Mouse (Mus musculus) testis, postnatal 14 days (tissue): ENCODE data around the gene Rims1.

Source experiments
- DNase-seq: peaks from one replicate; pipeline ENCODE4 v3.0.0; 2021; ENCODE audit warnings: low spot score

Gene Rims1

GRCm38 (mm10) chr1:22805726-22806625 lies at the start of gene Rims1:
Gene Rims1 (minus strand): TSS chr1:22805994.
- peak; percentile 17 for DNase-seq

GRCm38 (mm10) chr1:22806626-22807096 lies 867 bp upstream of the Rims1 start:
- no peak for DNase-seq

DNA sequence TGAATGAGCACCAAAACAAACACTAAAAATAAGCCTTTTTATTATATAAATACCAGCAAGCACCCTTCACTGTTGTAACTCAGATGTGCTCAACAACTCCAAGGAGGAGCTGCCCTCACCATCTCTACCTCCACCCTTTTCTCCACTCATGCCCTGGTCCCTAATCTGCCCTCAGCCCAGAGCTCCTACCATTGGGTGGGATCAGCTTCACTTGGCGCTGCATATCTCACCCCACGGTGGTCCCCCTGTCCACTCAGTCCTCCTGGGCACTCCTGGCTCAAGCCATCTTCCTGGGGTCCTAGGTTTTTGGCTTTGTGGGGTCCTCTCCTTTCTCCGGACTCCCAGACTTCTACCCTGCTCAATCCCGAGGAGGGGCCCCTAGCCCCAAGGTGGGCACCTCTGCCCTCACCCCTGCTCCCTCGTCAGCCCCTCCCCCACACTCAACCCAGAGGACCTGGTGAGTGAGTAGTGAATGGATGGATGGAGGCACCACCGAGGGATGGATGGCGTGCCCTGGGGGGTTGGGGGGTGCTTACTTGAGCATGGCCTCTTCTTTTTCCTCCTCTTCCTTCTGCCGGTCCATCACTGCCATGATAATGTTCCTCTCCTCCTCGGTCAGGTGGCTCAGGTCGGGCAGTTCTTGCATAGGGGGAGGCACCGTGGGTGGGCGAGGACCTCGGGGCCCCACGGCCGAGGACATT lies 619 bp downstream of the Rims1 start:
- DNase-seq = no peak

GRCm38 (mm10) chr1:22804148-22804885 lies 1.5 kb downstream of the Rims1 start:
- no peak for DNase-seq

GRCm38 (mm10) chr1:22803471-22803870 lies 2.3 kb downstream of the Rims1 start:
- DNase-seq = no peak

GRCm38 (mm10) chr1:22800276-22800675 lies 5.5 kb downstream of the Rims1 start:
- DNase-seq = no peak

DNA sequence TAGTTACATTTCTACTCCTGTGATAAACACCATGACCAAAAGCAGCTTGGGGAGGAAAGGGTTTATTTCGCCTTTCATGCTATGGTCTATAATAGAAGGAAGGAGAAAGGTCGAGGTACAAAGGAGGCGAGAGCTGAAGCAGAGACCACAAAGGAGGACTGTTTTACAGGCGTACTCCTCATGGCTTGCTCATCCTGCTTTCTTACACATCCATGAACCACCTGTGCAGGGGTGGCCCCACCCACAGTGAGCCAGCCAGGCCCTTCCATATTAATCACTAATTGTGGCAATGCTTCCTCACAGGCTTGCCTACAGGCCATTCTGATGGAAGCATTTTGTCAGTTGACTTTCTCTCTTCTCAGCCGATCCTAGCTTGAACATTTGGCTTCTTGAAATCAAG lies 8.7 kb downstream of the Rims1 start:
- no peak for DNase-seq

DNA sequence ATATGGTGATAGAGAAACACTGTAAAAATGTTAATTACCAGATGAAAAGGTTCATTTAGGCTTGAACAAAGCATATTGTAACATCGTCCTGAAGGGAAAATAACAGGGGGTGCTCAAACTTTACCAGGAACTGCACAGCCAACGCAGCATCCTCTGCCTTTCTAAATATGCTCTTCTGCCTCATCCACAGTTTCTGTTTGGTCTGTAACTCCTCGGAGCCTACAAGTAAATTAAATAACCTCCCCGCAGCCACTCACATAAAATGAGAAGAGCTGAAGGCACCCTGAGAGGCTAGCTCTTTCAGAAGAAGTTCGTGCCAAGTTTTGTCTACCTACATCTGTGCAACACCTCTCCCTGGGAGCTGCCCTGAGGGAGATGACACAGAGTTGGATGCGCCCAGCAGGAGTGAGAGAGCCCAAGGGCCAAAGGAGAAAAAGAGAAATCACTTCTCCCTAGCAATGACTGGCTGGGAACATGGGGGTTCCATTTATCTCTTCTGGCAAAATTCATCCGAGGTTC lies 16.3 kb downstream of the Rims1 start:
- DNase-seq = no peak

DNA sequence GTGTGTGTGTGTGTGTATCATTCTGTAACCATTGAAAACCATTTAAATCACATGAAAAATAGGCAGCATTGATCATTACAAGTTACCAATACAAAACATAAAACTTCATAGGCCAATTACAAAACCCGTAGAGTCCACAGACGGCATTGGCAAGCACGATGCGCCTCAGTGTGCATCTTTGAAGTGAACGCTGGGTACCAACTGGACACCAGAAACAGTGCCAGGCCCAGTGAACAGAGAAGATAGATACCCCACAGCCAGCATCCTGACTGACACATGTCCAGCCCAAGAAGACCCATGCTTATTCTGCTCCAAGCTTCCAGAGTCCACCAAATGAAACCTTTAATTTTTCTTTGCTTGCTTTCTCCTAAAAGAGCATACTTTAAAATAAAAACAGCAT lies 18.2 kb downstream of the Rims1 start:
- DNase-seq = no peak

GRCm38 (mm10) chr1:22770530-22771254 lies 35.1 kb downstream of the Rims1 start:
- no peak for DNase-seq

- DNase-seq = no peak
Measured at GRCm38 (mm10) chr1:22763376-22763775, 42.4 kb downstream of the Rims1 start.

DNA sequence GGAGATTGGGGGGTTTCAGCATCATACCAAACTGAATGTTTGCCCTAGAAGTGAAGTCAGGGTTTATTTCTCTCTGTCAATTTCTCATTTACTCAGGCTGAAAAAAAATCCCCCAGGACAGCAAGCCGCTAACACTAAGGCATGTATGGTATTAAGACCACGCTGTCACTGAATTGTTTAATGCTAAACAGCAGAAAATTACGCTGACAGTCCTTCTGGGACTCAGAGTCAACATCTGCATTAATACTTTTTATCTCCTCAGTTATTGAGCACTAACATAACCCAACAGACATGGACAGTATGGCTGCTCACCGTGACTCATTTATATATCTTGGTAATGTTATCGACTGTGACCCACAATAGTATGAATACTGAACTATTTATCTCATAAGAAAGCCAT lies 43.0 kb downstream of the Rims1 start:
- DNase-seq = no peak

GRCm38 (mm10) chr1:22750536-22750935 lies 55.3 kb downstream of the Rims1 start:
- no peak for DNase-seq

- no peak for DNase-seq
Measured at GRCm38 (mm10) chr1:22744655-22745054, 61.1 kb downstream of the Rims1 start.

DNA sequence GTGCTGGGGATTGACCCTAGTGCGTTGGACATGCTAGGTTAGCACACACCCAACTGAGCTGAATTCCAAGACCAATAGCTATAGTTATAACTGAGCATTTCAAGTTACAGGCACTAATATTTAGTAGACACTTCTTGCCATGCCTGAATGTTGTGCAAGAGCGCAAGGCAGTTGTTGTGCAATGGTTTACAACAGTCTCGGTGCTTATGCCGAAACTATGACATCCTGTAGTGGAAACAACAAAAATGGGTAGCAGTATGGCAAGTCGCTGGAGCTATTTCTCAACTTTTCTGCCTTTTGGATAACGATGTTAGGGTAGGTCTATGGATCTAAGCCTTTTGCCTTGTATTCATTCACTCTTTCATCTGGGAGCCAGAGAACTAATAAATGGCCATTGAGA lies 68.3 kb downstream of the Rims1 start:
- DNase-seq = no peak

DNA sequence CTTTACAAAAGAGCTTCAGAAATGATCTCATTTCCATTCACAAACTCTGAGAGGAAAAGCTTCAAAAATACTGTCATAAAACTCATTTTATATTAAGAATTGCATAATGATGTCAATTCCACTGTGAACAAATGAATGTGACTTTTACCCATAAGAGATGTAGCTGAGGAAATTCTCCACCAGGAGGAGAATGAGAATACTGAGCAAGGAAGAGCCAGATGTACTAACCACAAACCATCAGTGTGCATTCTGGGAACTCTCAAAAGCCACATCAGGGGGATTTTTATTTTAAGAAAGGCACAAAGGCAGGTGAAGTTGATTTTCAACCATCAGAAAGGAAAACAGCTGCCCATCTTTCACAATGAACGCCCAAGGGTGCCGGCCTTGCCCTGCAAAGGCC lies 71.4 kb downstream of the Rims1 start:
- no peak for DNase-seq

DNA sequence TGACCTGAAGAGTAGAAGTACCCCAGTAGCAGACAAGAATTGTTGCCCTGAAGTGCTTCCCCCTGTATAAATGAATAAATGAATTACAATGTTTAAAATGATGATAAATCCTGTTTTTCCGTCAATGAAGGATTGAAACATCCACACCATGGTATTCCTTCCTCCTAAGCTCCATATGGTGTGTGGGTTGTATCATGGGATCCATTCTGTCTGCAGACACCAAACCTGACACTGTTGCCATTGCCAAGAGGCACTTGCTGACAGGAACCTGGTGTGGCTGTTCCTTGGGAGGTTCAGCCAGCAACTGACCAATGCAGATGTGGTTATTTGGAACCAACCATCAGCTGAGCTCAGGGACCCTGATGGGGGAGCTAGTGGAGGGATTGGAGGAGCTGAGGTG lies 72.5 kb downstream of the Rims1 start:
- no peak for DNase-seq

DNA sequence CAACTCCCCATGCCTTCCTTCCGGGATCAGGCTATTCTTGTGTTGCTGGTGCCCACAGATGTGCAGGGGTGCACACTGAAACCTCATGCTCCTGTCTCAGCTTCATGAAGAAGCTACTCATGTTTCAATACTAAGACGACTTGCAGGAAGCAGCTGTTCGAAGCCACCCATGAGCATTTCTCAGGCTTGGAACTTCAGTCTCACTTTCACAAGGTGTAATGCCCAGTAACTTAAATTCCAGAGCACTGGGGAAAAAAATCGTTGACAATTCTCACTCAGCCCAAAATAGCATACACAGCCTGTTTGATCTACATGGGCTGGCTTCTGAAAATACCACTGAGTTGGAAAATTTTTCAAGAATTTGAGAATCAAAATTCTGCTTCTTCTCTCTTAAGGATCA lies 77.6 kb downstream of the Rims1 start:
- no peak for DNase-seq

DNA sequence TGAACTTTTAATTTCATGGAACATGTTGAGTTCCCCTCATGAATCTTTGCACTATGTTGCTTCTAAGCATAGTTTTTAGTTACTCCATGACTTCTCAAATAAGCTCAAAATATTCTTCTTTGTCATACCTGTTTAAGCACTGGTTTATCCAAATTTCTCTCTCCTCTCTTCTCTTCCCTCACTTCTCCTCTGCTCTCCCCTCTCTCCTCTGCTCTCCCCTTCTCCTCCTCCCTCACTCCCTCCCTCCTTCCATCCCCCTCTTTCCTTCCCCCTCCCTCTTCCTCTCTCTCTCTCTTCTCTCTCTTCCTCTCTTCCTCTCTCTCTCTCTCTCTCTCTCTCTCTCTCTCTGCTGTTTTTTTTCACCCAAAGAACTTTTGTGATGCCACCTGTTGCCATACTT lies 84.1 kb downstream of the Rims1 start:
- DNase-seq = no peak

GRCm38 (mm10) chr1:22720714-22721113 lies 85.1 kb downstream of the Rims1 start:
- no peak for DNase-seq

- DNase-seq = no peak
Measured at GRCm38 (mm10) chr1:22709461-22709860, 96.3 kb downstream of the Rims1 start.

- DNase-seq = no peak
Measured at GRCm38 (mm10) chr1:22695046-22695445, 110.7 kb downstream of the Rims1 start.
